Mouse (Mus musculus): Measurements from ENCODE around the gene Riox1. TPM values are rescaled to one million over a fixed set of nuclear protein-coding genes. Genes with fewer than 3 reads are reported as not detected.
A peak's percentile ranks its signal among the peaks of the same experiment; 100 is the strongest.
"Not testable (repeated sequence)": the region's sequence is repeated elsewhere in the genome, so short reads cannot be mapped to it uniquely, and the experiment has no call there.

Gene Riox1
- polyA plus RNA-seq, 1 experiment from 2014 or later, result 24.7 TPM

GRCm38 (mm10) chr12:83923486-83923859 lies 26.9 kb upstream of the Riox1 start:
- no peak overlapping the region for H3K9ac ChIP-seq (ENCODE audit: low read depth, low read length)

GRCm38 (mm10) chr12:83924332-83924731 lies 26.1 kb upstream of the Riox1 start:
- WGBS, result 51% methylated on average over 3 of the region's 3 CpGs

More at GRCm38 (mm10) chr12:83923486-83923859, 26.9 kb upstream of the Riox1 start:
- no peak for ATAC-seq (replicated peaks; ENCODE audit: low FRiP score)
- no peak overlapping the region for H3K4me3 ChIP-seq (ENCODE audit: low read depth, low read length)
- no peaks in the 10 kb centered on the region for H3K9me3 ChIP-seq (ENCODE audit: control insufficient read depth, low read length)
- no peak for DNase-seq (ENCODE audit: low spot score)
- H3K4me2 ChIP-seq, result no peak overlapping the region
- H3K27me3 ChIP-seq (replicated peaks; ENCODE audit: control insufficient read depth, insufficient read depth, low read length), result no peaks in the 10 kb centered on the region
- H3K36me3 ChIP-seq (ENCODE audit: control insufficient read depth, insufficient read depth, low read length), result no peaks in the 10 kb centered on the region
- no peak overlapping the region for H3K27ac ChIP-seq (ENCODE audit: low read depth, low read length)
- 62% methylated on average over 1 of the region's 1 CpGs for WGBS
- H3K4me1 ChIP-seq (replicated peaks; ENCODE audit: control insufficient read depth, insufficient read depth, low read length), result peaks cover 12% of the 10 kb centered on the region

GRCm38 (mm10) chr12:83925160-83925703 lies 25.2 kb upstream of the Riox1 start:
- Histone ChIP-seq H3K27ac (ENCODE audit: low read depth, low read length) (no peak overlapping the region), H3K4me3 (ENCODE audit: low read depth, low read length) (no peak overlapping the region)
- WGBS, result 52% methylated on average over 7 of the region's 7 CpGs

More at GRCm38 (mm10) chr12:83924332-83924731, 26.1 kb upstream of the Riox1 start:
- ATAC-seq (replicated peaks; ENCODE audit: low FRiP score), result no peak
- Histone ChIP-seq H3K4me1 (replicated peaks; ENCODE audit: control insufficient read depth, insufficient read depth, low read length) (peaks cover 16% of the 10 kb centered on the region), H3K9me3 (ENCODE audit: control insufficient read depth, low read length) (no peaks in the 10 kb centered on the region), H3K36me3 (ENCODE audit: control insufficient read depth, insufficient read depth, low read length) (no peaks in the 10 kb centered on the region), H3K9ac (ENCODE audit: low read depth, low read length) (no peak overlapping the region), H3K27me3 (replicated peaks; ENCODE audit: control insufficient read depth, insufficient read depth, low read length) (no peaks in the 10 kb centered on the region), H3K27ac (ENCODE audit: low read depth, low read length) (no peak overlapping the region), H3K4me3 (ENCODE audit: low read depth, low read length) (no peak overlapping the region), H3K4me2 (no peak overlapping the region)
- peak; percentile 28 for DNase-seq (ENCODE audit: low spot score)

GRCm38 (mm10) chr12:83926061-83926460 lies 24.3 kb upstream of the Riox1 start:
- H3K27ac ChIP-seq (ENCODE audit: low read depth, low read length), result no peak overlapping the region
- WGBS, result 80% methylated on average over 2 of the region's 2 CpGs
- no peaks in the 10 kb centered on the region for H3K9me3 ChIP-seq (ENCODE audit: control insufficient read depth, low read length)
- no peaks in the 10 kb centered on the region for H3K36me3 ChIP-seq (ENCODE audit: control insufficient read depth, insufficient read depth, low read length)
- no peak overlapping the region for H3K9ac ChIP-seq (ENCODE audit: low read depth, low read length)
- ATAC-seq (replicated peaks; ENCODE audit: low FRiP score) (no peak), DNase-seq (ENCODE audit: low spot score) (no peak)
- peaks cover 16% of the 10 kb centered on the region for H3K4me1 ChIP-seq (replicated peaks; ENCODE audit: control insufficient read depth, insufficient read depth, low read length)
- H3K27me3 ChIP-seq (replicated peaks; ENCODE audit: control insufficient read depth, insufficient read depth, low read length), result no peaks in the 10 kb centered on the region
- H3K4me3 ChIP-seq (ENCODE audit: low read depth, low read length), result no peak overlapping the region
- no peak overlapping the region for H3K4me2 ChIP-seq

More at GRCm38 (mm10) chr12:83925160-83925703, 25.2 kb upstream of the Riox1 start:
- H3K9ac ChIP-seq (ENCODE audit: low read depth, low read length), result no peak overlapping the region
- no peak for ATAC-seq (replicated peaks; ENCODE audit: low FRiP score)
- H3K4me1 ChIP-seq (replicated peaks; ENCODE audit: control insufficient read depth, insufficient read depth, low read length), result peaks cover 16% of the 10 kb centered on the region
- peak; percentile 32 for DNase-seq (ENCODE audit: low spot score)
- H3K4me2 ChIP-seq, result peak overlapping the region; percentile 30
- no peaks in the 10 kb centered on the region for H3K9me3 ChIP-seq (ENCODE audit: control insufficient read depth, low read length)
- no peaks in the 10 kb centered on the region for H3K36me3 ChIP-seq (ENCODE audit: control insufficient read depth, insufficient read depth, low read length)
- H3K27me3 ChIP-seq (replicated peaks; ENCODE audit: control insufficient read depth, insufficient read depth, low read length), result no peaks in the 10 kb centered on the region

GRCm38 (mm10) chr12:83927747-83928146 lies 22.7 kb upstream of the Riox1 start:
- no peaks in the 10 kb centered on the region for H3K9me3 ChIP-seq (ENCODE audit: control insufficient read depth, low read length)
- ATAC-seq (replicated peaks; ENCODE audit: low FRiP score) (no peak), DNase-seq (ENCODE audit: low spot score) (no peak)
- H3K4me2 ChIP-seq, result no peak overlapping the region
- H3K9ac ChIP-seq (ENCODE audit: low read depth, low read length), result no peak overlapping the region
- no peaks in the 10 kb centered on the region for H3K36me3 ChIP-seq (ENCODE audit: control insufficient read depth, insufficient read depth, low read length)
- 43% methylated on average over 4 of the region's 4 CpGs for WGBS
- no peak overlapping the region for H3K4me3 ChIP-seq (ENCODE audit: low read depth, low read length)
- H3K27me3 ChIP-seq (replicated peaks; ENCODE audit: control insufficient read depth, insufficient read depth, low read length), result no peaks in the 10 kb centered on the region
- H3K27ac ChIP-seq (ENCODE audit: low read depth, low read length), result no peak overlapping the region
- H3K4me1 ChIP-seq (replicated peaks; ENCODE audit: control insufficient read depth, insufficient read depth, low read length), result peaks cover 14% of the 10 kb centered on the region

- Histone ChIP-seq H3K9ac (ENCODE audit: low read depth, low read length) (no peak overlapping the region), H3K27me3 (replicated peaks; ENCODE audit: control insufficient read depth, insufficient read depth, low read length) (no peaks in the 10 kb centered on the region), H3K9me3 (ENCODE audit: control insufficient read depth, low read length) (no peaks in the 10 kb centered on the region), H3K4me1 (replicated peaks; ENCODE audit: control insufficient read depth, insufficient read depth, low read length) (peaks cover 7% of the 10 kb centered on the region), H3K27ac (ENCODE audit: low read depth, low read length) (0 out of 2 replicates have a peak overlapping the region, but pooled peaks have one; percentile 2), H3K4me3 (ENCODE audit: low read depth, low read length) (no peak overlapping the region), H3K4me2 (no peak overlapping the region), H3K36me3 (ENCODE audit: control insufficient read depth, insufficient read depth, low read length) (no peaks in the 10 kb centered on the region)
- ATAC-seq (replicated peaks; ENCODE audit: low FRiP score) (no peak), DNase-seq (ENCODE audit: low spot score) (no peak)
- WGBS, result 4% methylated on average over 2 of the region's 2 CpGs
Measured at GRCm38 (mm10) chr12:83929186-83929804, 21.1 kb upstream of the Riox1 start.

- no peak overlapping the region for H3K27ac ChIP-seq (ENCODE audit: low read depth, low read length)
- no peak for ATAC-seq (replicated peaks; ENCODE audit: low FRiP score)
- 60% methylated on average over 10 of the region's 10 CpGs for WGBS
- peaks cover 21% of the 10 kb centered on the region for H3K4me1 ChIP-seq (replicated peaks; ENCODE audit: control insufficient read depth, insufficient read depth, low read length)
- no peak for DNase-seq (ENCODE audit: low spot score)
- no peaks in the 10 kb centered on the region for H3K9me3 ChIP-seq (ENCODE audit: control insufficient read depth, low read length)
- no peak overlapping the region for H3K4me2 ChIP-seq
- H3K27me3 ChIP-seq (replicated peaks; ENCODE audit: control insufficient read depth, insufficient read depth, low read length), result no peaks in the 10 kb centered on the region
- H3K4me3 ChIP-seq (ENCODE audit: low read depth, low read length), result no peak overlapping the region
- H3K36me3 ChIP-seq (ENCODE audit: control insufficient read depth, insufficient read depth, low read length), result no peaks in the 10 kb centered on the region
- H3K9ac ChIP-seq (ENCODE audit: low read depth, low read length), result no peak overlapping the region
Measured at GRCm38 (mm10) chr12:83937600-83937999, 12.8 kb upstream of the Riox1 start.

- H3K4me2 ChIP-seq; H3K4me3 ChIP-seq (ENCODE audit: low read depth, low read length); H3K36me3 ChIP-seq (ENCODE audit: control insufficient read depth, insufficient read depth, low read length); ATAC-seq (replicated peaks; ENCODE audit: low FRiP score); H3K9me3 ChIP-seq (ENCODE audit: control insufficient read depth, low read length); H3K27ac ChIP-seq (ENCODE audit: low read depth, low read length); DNase-seq (ENCODE audit: low spot score); H3K27me3 ChIP-seq (replicated peaks; ENCODE audit: control insufficient read depth, insufficient read depth, low read length); H3K9ac ChIP-seq (ENCODE audit: low read depth, low read length): not testable (repeated sequence)
- peaks cover 21% of the 10 kb centered on the region for H3K4me1 ChIP-seq (replicated peaks; ENCODE audit: control insufficient read depth, insufficient read depth, low read length)
- WGBS, result 47% methylated on average over 1 of the region's 1 CpGs
Measured at GRCm38 (mm10) chr12:83938592-83938991, 11.8 kb upstream of the Riox1 start.

- Histone ChIP-seq H3K4me2 (no peak overlapping the region), H3K27me3 (replicated peaks; ENCODE audit: control insufficient read depth, insufficient read depth, low read length) (no peaks in the 10 kb centered on the region), H3K9me3 (ENCODE audit: control insufficient read depth, low read length) (no peaks in the 10 kb centered on the region), H3K36me3 (ENCODE audit: control insufficient read depth, insufficient read depth, low read length) (no peaks in the 10 kb centered on the region), H3K4me1 (replicated peaks; ENCODE audit: control insufficient read depth, insufficient read depth, low read length) (peaks cover 21% of the 10 kb centered on the region), H3K9ac (ENCODE audit: low read depth, low read length) (no peak overlapping the region), H3K27ac (ENCODE audit: low read depth, low read length) (no peak overlapping the region), H3K4me3 (ENCODE audit: low read depth, low read length) (no peak overlapping the region)
- DNase-seq (ENCODE audit: low spot score), result no peak
- no peak for ATAC-seq (replicated peaks; ENCODE audit: low FRiP score)
- 68% methylated on average over 2 of the region's 2 CpGs for WGBS
Measured at GRCm38 (mm10) chr12:83939332-83939731, 11.1 kb upstream of the Riox1 start.
